Mouse (Mus musculus) forebrain, embryonic 11.5 days (tissue): Measurements from ENCODE around the gene Ptafr. TPM values are rescaled to one million over a fixed set of nuclear protein-coding genes. Genes with fewer than 3 reads are reported as not detected.

ENCODE experiments used
- polyA plus RNA-seq: library from polyadenylated mRNA; unstranded; fragments of >200 nt; fragmentation: Nextera tagmentation; extraction: Ambion mirVana; gene quantifications from 2 replicates; pipeline ENCODE4 v1.2.1, GENCODE M21; 2014

Gene Ptafr
- polyA plus RNA-seq, 1 experiment from 2014 or later, result 0.40 TPM

Other genes with a start within 250 kb of the Ptafr start
- gene Trnau1ap, start 234.5 kb upstream of the Ptafr start, polyA plus RNA-seq, result 88.9 and 89.5 TPM in 2 replicates
- 93.2 and 103 TPM in 2 replicates for gene Rcc1, start 210.5 kb upstream of the Ptafr start, polyA plus RNA-seq
- 29.3 and 30.5 TPM in 2 replicates for gene Phactr4, start 141.6 kb upstream of the Ptafr start, polyA plus RNA-seq
- gene Med18, start 100.1 kb upstream of the Ptafr start, polyA plus RNA-seq, result 27.2 and 31.8 TPM in 2 replicates
- gene Sesn2, start 53.6 kb upstream of the Ptafr start, polyA plus RNA-seq, result 9.4 and 9.5 TPM in 2 replicates
- gene Atpif1, start 30.4 kb upstream of the Ptafr start, polyA plus RNA-seq, result 905 and 906 TPM in 2 replicates
- gene Dnajc8, start 28.5 kb upstream of the Ptafr start, polyA plus RNA-seq, result 208 and 217 TPM in 2 replicates
- gene Eya3, start 74.9 kb downstream of the Ptafr start, polyA plus RNA-seq, result 31.6 and 31.9 TPM in 2 replicates
- 4.8 and 5.5 TPM in 2 replicates for gene Xkr8, start 168.5 kb downstream of the Ptafr start, polyA plus RNA-seq
- 3.8 and 4.6 TPM in 2 replicates for gene Smpdl3b, start 193.2 kb downstream of the Ptafr start, polyA plus RNA-seq
- 177 and 187 TPM in 2 replicates for gene Rpa2, start 204.3 kb downstream of the Ptafr start, polyA plus RNA-seq
- gene Themis2, start 232.3 kb downstream of the Ptafr start, polyA plus RNA-seq, result 0.87 and 1.0 TPM in 2 replicates